Mouse (Mus musculus) inflammation-experienced regulatory T-cells, adult 6 months (primary cell): Measurements from ENCODE around the gene Lypd5. TPM values are rescaled to one million over a fixed set of nuclear protein-coding genes. Genes with fewer than 3 reads are reported as not detected.

Source experiments
- ATAC-seq: one replicate; pipeline ENCODE4 v1.8.0; 2017
- polyA plus RNA-seq, 3 experiments: library from polyadenylated mRNA; unstranded; fragments of 100-300 nt; shearing (Covaris generic); gene quantifications; one replicate each; pipeline ENCODE4 v1.2.1; 2017

The Lypd5 gene
- polyA plus RNA-seq, 3 experiments from 2014 or later, result not detected

DNA sequence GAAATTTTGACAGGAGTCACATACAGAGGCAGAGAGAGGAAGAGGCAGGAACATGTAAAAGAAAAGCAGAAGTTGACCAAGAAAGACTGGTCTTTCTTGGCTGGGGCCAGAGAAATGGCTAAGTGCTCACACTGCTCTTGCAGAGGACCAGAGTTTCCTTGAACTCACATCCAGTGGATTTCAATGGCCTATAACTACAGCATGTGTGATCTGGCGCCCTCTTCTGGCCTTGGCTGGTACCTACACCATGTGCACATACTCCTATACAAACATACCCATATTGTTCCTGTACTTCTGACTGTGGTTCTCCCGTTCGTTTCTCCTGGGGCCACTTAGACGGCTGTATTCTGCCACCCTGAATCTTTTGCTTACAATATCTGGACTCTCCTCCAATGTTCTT is 12.0 kb downstream of the Lypd5 start:
- no peak for ATAC-seq

DNA sequence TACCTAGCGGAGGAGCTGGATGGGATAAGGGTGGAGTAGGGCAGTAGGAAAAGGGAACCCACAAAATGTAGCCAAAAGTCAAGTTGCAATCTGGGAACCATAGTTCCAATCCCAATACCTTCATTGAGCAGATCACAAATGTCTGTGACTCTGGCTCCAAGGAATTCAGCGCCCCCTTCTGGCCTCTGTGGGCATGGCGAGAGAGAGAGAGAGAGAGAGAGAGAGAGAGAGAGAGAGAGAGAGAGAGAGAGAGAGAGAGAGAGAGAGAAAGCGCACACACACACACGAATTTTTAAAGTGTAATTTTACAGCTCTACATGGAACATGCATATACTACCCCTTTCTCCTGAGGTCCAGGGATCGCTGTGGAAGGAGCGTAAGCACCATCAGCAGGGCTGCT is 14.2 kb downstream of the Lypd5 start:
- ATAC-seq, result no peak

- ATAC-seq, result peak; percentile 19
Observed at GRCm38 (mm10) chr7:24364827-24365226, 15.8 kb downstream of the Lypd5 start.

GRCm38 (mm10) chr7:24365258-24366014 is 16.4 kb downstream of the Lypd5 start:
- no peak for ATAC-seq

GRCm38 (mm10) chr7:24366716-24367632 is 18.0 kb downstream of the Lypd5 start:
- peak; percentile 29 for ATAC-seq

DNA sequence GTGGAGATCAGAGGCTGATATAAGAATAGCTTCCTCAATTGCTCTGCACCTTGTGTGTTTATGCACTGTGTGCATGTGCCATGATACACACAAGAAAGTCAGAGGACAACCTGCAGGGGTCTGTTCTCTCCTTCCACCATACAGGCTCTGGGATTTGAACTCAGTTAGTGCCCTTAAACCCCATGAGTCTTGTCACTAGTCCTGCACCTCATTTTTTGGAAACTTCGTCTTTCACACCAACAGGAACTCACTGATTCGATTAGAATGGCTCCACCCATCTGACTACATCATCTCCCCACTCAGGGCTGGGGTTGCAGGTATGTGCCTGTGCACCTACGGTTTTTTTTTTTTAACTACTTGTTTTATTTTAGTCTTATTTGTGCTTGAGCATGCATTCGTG is 19.2 kb downstream of the Lypd5 start:
- no peak for ATAC-seq

DNA sequence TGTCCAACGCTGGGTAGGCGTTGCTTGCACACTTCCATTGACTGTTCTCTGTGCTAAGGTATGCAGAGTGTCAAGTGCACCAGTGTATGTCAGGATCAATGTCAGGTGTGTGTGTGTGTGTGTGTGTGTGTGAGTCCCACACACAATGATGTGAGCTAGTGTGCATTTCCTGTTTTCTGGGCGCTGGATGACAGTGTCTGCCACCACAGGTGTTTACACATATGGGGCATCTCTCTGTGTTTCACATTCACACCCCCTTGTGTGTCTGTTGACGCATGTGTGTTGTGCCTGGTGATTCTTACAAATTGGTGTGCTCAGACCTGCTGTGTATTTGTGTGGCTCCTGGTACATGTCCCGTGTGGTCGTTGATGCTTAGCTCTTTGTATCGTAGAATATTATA is 19.9 kb downstream of the Lypd5 start:
- ATAC-seq, result no peak

GRCm38 (mm10) chr7:24369731-24370541 is 20.9 kb downstream of the Lypd5 start, which contains the start of gene Kcnn4:
TSS of gene Kcnn4 (plus strand) at chr7:24370263.
- ATAC-seq, result peak; percentile 69

DNA sequence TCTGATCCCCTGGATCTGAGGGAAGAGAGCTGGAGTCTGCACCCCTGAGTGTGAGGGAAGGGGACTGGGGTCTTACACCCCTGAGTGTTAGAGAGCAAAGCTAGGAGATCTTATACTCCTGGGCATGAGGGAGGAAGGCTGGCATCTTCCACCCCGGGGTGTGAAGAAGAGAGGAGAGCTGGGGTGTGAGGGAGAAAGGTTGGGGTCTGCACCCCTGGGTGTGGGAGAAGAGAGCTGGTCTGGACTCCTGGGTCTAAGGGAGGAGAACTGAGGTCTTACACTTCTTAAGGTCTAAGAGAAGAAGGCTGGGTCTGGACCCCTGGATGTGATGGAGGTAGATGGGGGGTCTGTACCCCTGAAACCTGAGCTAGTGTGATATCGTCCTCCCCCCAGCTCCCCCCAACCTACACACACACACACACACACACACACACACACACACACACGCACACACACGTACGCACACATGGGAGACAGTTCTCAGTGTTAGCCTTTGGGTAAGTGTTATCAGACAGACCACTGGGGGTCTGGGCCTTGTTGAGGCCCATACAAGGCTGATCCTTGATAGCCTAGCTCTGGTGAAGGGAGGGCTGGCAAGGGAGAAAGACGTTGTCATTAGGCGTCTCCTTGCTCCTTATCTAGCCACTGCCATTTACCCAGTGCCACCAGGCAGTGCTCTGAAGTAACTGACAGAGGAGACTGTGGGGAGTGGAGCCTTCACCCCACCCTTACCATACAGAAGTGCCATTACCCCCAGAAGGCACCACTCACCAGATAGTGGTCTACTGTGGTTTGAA is 22.2 kb downstream of the Lypd5 start:
- no peak for ATAC-seq

DNA sequence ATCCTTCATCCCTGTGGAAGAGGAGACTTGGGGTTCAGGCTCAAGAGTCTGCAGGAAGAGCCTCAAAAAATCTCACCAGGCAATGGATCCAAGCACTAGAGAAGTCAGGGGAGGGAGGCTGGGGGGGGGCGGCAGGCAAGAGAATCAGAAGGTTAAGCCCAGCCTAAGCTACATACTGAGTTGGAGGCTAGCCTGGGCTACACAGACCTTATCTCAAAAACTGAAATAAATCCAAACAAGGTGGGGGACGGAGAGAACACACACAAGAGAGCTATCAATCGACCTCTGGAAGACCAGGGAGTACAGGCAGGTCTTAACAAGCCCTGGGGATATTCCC is 22.8 kb downstream of the Lypd5 start:
- no peak for ATAC-seq

DNA sequence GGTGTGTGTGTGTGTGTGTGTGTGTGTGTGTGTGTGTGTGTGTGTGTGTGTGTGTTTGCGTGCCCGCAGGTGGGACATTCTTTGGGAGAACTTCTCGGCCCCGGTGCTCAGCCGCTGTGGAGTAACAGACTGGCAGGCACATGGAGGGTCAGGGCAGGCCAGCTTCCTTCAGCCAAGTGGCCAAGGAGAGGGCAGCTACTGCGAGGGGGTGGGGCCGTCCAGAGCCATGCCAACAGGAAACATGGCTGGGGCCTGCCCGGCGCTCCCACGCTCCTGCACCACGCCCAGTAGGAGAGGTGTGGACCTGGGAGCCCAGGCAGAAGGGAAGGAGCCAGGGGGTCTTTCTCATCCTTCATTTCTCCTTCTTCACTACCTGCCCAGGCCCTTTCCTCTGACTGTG is 23.3 kb downstream of the Lypd5 start:
- ATAC-seq, result no peak

DNA sequence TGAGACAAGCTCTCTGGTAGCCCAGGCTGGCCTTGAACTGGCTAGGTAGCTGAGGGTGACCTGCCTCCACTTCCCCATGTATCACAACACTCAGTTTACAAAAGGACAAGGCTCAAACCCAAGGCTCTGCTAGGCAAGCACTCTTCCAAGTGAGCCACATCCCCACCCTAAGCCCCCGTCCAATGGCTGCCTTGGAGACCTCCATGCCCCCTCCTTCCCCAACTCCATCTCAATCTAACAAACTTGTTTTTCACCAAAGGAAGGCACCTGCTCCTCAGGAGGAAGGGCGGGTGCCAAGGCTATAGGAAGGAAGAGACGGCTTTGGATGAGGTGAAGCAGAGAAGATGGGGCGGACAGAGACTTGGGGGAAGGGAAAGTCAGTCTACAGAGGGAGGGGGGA is 23.8 kb downstream of the Lypd5 start:
- no peak for ATAC-seq

DNA sequence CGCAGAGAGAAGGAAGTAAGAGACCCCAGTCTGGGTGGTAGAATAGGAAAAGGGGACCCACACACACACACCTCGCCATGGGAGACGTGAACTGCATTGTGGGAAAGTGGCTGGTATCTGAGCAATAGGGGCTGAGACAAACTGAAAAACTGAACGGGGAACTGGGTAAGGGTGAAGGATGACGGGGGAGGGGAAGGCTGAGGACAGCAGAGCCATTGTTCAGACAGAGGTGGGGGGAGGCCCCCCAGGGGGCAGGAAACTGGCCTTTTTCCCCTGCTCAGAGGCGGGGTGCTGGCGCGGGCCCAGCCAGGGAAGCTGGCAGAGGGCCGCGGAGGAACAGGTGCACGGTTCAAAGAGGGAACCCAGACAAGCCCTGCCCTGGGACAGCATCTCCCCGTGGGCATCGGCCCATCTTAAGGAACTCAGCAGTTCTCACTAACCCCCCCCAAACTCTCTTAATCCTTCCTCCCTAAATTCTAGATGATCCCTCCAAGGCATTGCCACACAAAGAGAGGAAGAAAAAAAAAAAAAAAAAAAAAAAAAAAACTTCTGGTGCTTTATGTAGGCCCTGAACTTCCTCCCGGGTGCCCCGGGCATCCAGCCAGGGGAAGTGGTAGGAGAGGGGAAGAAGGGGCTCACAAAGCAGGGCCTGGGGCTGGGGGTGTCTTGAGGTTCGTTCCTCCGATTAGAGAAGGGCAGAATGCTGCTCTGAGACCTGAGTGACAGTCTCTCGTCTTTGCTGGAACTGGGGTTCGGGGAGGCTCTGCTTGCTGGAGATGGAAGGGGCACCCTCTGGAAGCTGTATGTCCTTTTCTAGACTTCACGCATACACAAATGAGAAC is 24.8 kb downstream of the Lypd5 start:
- peak; percentile 42 for ATAC-seq

DNA sequence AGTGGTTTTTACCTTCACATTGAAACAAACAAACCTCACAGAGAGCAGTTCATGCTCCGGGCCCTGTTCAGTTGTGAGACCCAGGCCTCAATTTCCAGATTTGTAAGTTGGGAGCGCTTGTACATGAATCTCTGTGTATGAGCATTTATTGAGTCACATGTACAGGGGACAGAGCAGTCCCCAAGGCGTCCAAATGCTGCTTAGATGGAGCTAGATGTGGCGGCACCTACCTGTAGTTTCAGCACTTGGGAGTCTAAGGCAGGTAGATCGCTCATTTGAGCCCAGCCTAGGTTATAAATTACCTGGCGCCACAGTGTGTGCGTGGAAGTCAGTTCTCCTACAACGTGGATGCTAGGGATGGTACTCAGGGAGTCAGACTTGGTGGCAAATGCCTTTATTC is 27.5 kb downstream of the Lypd5 start:
- ATAC-seq, result no peak

DNA sequence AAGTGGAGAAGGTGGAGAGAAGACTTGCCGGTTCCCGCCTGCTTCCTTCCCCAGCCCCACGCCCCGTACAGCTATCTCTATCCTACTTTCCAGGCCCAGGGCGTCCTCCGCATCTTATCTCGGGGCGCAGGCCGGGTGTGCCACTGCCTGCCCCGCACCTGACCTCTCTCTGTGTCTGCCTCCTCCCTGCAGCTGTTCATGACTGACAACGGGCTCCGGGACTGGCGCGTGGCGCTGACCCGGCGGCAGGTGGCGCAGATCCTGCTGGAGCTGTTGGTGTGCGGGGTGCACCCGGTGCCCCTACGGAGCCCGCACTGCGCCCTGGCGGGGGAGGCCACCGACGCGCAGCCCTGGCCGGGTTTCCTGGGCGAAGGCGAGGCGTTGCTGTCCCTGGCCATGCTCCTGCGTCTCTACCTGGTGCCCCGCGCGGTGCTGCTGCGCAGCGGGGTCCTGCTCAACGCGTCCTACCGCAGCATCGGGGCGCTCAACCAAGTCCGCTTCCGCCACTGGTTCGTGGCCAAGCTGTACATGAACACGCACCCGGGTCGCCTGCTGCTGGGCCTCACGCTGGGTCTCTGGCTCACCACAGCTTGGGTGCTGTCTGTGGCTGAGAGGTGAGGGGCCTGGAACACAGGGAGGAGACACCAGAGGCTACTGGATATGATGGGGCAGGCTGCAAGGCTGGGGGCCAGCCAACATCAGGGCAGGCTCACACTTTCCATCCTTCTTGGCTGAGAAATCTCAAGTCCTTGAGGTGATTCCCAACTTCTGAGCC is 28.3 kb downstream of the Lypd5 start:
- no peak for ATAC-seq

- ATAC-seq, result peak; percentile 53
Observed at GRCm38 (mm10) chr7:24378049-24378701, 29.2 kb downstream of the Lypd5 start.

DNA sequence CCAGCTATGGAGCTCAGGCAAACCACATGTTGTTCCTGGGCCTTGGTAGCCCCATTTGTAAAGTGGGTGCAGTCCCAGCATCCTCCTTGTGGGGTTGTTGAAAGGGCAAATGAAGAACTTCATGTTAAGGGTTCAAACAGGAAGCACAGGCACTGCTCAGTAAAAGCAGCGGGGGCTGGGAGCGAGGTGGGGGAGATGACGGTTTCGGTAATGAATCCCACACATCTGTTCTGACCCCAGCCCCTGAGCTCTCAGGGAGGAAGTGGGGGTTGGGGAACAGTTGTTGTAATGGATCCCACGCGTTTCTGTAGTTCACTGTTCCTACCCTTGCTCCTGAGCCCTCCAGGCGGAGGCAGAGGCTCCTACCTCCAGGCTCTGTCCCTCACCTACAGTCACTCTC is 30.9 kb downstream of the Lypd5 start:
- peak; percentile 64 for ATAC-seq

DNA sequence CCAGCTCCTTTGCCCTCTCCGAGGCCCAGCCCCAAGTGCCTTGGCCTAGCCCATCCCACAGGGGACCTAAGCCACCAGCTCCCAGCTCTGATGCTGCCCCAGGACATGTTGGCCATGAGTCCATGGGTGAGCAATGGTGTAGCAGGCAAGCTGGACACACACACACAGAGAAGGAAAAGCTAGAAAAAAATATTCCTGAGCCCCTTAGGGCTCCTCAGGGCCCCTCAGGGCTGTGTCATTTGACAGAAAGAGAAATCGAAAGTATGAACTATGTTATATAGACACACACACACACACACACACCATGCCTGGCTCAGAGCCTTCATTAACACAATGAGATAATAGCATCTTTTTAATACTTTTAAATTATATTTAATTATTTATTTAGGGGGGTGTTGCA is 31.4 kb downstream of the Lypd5 start:
- peak; percentile 21 for ATAC-seq

DNA sequence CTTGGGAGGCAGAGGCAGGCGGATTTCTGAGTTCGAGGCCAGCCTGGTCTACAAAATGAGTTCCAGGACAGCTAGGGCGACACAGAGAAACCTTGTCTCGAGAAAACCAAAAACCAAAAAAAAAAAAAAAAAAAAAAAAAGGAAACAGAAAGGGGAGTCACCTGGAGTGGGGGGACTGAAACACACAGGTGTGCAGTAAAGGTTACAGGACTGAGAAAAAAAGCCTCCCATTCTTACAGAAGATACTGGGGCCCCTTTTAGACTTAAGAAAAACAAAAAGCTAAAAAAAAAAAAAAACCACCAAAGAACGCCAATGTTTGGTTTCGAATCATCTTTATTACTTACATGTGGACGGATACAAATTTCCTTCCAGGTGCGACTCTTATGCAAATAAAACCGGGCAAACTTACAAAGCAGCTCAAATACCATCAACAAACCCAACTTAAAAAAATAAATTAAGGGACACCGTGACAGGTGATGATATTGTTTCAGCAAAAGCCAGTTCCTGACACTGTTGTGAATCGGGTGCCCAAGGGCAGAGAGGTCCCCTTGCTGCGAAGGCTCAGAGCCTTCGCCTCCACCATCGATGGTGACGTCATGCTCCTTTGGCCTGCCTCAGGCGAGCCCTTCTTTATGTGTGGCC is 33.9 kb downstream of the Lypd5 start:
- no peak for ATAC-seq
